Mouse (Mus musculus) kidney, embryonic 16.5 days (tissue): Measurements from ENCODE around the gene Akirin1. TPM values are rescaled to one million over a fixed set of nuclear protein-coding genes. Genes with fewer than 3 reads are reported as not detected.
A peak's percentile ranks its signal among the peaks of the same experiment; 100 is the strongest.

Experiments
- ATAC-seq: fragments of 200-750 bp; cut with Nextera tagmentation; 2 replicates; pipeline ENCODE4 v1.8.0; 2017; ENCODE audit warnings: moderate TSS enrichment; ENCODE audit not compliant: low FRiP score, low TSS enrichment
- H3K27ac ChIP-seq: fragments of 300-500 bp; sonication (generic); 2 replicates; pipeline ENCODE4 v1.5.1; 2014; ENCODE audit warnings: low read length
- H3K27me3 ChIP-seq: fragments of 300-500 bp; sonication (generic); 2 replicates; pipeline ENCODE4 v1.6.1; 2014; ENCODE audit warnings: low read length, control low read depth, mixed read lengths; ENCODE audit not compliant: insufficient read depth
- H3K36me3 ChIP-seq: fragments of 300-500 bp; sonication (generic); 2 replicates; pipeline ENCODE4 v1.6.1; 2014; ENCODE audit warnings: low read length, control low read depth, mixed read lengths; ENCODE audit not compliant: insufficient read depth
- H3K4me1 ChIP-seq: fragments of 300-500 bp; sonication (generic); 2 replicates; pipeline ENCODE4 v1.6.1; 2014; ENCODE audit warnings: low read length, control low read depth, mixed read lengths; ENCODE audit not compliant: insufficient read depth
- H3K4me2 ChIP-seq: fragments of 300-500 bp; sonication (generic); replicated peaks from 2 replicates; pipeline ENCODE4 v1.6.1; 2014; ENCODE audit warnings: low read depth, low read length
- H3K4me3 ChIP-seq: fragments of 300-500 bp; sonication (generic); 2 replicates; pipeline ENCODE4 v1.5.1; 2014; ENCODE audit warnings: mild to moderate bottlenecking, low read length
- H3K9ac ChIP-seq: fragments of 300-500 bp; sonication (generic); replicated peaks from 2 replicates; pipeline ENCODE4 v1.6.1; 2014; ENCODE audit warnings: low read length
- H3K9me3 ChIP-seq: fragments of 300-500 bp; sonication (generic); 2 replicates; pipeline ENCODE4 v1.6.1; 2016; ENCODE audit warnings: low read length, control low read depth
- WGBS: fragments of 180-500 bp; shearing (Covaris S2); extraction: QIAGEN DNeasy Blood & Tissue Kit; methylation state at CpG from one replicate; pipeline ENCODE4 v1.1.7; 2014; 5-methylcytosine and 5-hydroxymethylcytosine counted together
- polyA plus RNA-seq: library from polyadenylated mRNA; unstranded; fragments of >200 nt; fragmentation: Nextera tagmentation; extraction: Ambion mirVana; gene quantifications from 2 replicates; pipeline ENCODE4 v1.2.1, GENCODE M21; 2015

Akirin1 gene
- polyA plus RNA-seq, 1 experiment from 2014 or later, result 42.3 TPM

DNA sequence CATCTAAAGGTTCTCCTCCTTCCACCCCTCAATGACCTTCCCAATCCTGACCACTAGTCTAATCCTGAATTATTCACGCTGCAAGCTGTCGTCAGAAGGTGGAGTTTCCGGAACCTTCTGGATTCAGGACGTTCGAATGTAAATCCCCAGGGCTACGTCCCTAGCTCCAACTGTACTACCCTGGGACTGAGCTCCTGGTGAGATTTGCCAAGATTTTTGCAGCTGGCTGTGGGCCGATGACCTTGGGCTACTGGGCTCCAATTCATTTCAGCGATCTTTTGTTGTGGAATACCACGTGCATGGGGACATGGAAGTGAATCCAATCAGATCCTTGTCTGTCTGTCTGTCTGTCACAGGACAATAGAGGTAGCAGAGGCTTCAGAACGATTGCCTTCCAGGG, 59.8 kb downstream of the Akirin1 start:
- no peaks in the 10 kb centered on the region for H3K36me3 ChIP-seq
- no peak overlapping the region for H3K27ac ChIP-seq
- no peak overlapping the region for H3K4me2 ChIP-seq
- no peak for ATAC-seq
- H3K9ac ChIP-seq, result no peak overlapping the region
- peaks cover 11% of the 10 kb centered on the region for H3K4me1 ChIP-seq
- no peaks in the 10 kb centered on the region for H3K27me3 ChIP-seq
- WGBS, result 88% methylated on average over 10 of the region's 10 CpGs
- H3K9me3 ChIP-seq, result no peaks in the 10 kb centered on the region
- H3K4me3 ChIP-seq, result no peak overlapping the region

- H3K27me3 ChIP-seq, result no peaks in the 10 kb centered on the region
- peaks cover 11% of the 10 kb centered on the region for H3K4me1 ChIP-seq
- no peaks in the 10 kb centered on the region for H3K36me3 ChIP-seq
- no peaks in the 10 kb centered on the region for H3K9me3 ChIP-seq
- H3K4me3 ChIP-seq, result peak overlapping the region; percentile 81
- H3K27ac ChIP-seq, result no peak overlapping the region
- peak overlapping the region; percentile 100 for H3K4me2 ChIP-seq
- ATAC-seq, result peak; percentile 74
- under 1% methylated on average over 61 of the region's 89 CpGs for WGBS
- H3K9ac ChIP-seq, result peak overlapping the region; percentile 80
These were observed 62.9 kb downstream of the Akirin1 start for GRCm38 (mm10) chr4:123687025-123687781.

DNA sequence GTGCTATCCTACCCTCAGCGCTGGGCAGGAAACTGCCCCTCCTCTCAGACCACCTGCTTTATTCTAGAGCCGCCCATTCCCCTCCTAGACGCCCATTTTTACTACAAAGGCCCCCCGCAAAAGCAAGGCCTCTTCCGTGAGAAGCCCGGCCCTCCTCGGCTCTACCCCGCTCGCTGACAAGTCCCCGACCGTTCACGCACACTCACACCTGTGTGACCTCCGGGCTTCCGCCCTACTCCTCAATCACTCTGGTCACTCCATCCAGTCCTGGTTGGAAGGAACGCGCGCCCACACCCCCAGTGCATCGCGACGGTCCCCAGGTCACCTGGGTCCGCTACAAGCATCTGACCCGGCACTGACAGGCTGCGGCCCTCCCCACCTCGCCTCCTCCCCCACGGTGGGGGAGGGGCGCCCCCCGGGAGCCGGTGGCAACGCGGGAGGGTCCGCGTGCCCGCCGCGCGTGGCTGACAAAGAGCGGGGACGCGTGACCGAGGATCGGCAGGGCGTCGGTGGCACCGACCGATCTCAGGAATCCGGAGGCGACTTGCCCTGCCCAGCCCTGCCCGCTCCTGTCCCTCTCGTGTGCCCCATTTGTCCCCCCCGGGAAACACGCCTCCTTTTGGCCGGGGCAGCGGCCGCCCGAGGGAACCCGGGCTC, 63.6 kb downstream of the Akirin1 start:
- Histone ChIP-seq H3K27ac (no peak overlapping the region), H3K9me3 (no peaks in the 10 kb centered on the region), H3K4me3 (peak overlapping the region; percentile 81), H3K36me3 (no peaks in the 10 kb centered on the region), H3K9ac (peak overlapping the region; percentile 80), H3K27me3 (no peaks in the 10 kb centered on the region), H3K4me2 (peak overlapping the region; percentile 100), H3K4me1 (peaks cover 14% of the 10 kb centered on the region)
- WGBS, result 1% methylated on average over 55 of the region's 56 CpGs
- peak; percentile 69; the same call in 1 of the 2 replicates for ATAC-seq

- Histone ChIP-seq H3K9ac (no peak overlapping the region), H3K27me3 (no peaks in the 10 kb centered on the region), H3K4me1 (peaks cover 21% of the 10 kb centered on the region), H3K36me3 (no peaks in the 10 kb centered on the region), H3K4me3 (peak overlapping the region; percentile 81), H3K4me2 (peak overlapping the region; percentile 100), H3K27ac (no peak overlapping the region), H3K9me3 (no peaks in the 10 kb centered on the region)
- WGBS, result 59% methylated on average over 8 of the region's 8 CpGs
- ATAC-seq, result no peak
These were observed 64.5 kb downstream of the Akirin1 start for GRCm38 (mm10) chr4:123685506-123686242.

DNA sequence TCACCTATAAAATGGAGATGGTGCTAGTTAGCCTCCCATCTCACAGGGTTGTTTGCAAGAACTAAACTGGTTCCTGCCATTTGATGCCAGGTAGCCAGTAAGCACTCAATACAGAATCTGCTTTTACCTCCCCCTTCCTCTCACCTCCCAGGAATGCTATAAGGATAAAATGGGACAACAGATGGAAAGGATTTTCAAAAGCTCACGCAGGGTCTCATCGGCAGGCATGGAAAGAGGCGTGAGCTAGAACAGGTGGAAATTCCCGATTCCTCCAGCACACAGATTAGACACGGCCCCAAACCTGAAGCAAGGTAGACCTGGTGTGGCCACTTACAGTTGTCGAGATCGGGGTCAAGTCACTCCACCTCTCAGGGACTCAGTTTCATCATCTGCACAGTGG, 65.1 kb downstream of the Akirin1 start:
- H3K4me2 ChIP-seq, result no peak overlapping the region
- no peak for ATAC-seq
- no peaks in the 10 kb centered on the region for H3K27me3 ChIP-seq
- H3K4me1 ChIP-seq, result peaks cover 24% of the 10 kb centered on the region
- H3K27ac ChIP-seq, result no peak overlapping the region
- H3K9ac ChIP-seq, result no peak overlapping the region
- no peaks in the 10 kb centered on the region for H3K36me3 ChIP-seq
- 76% methylated on average over 7 of the region's 7 CpGs for WGBS
- no peaks in the 10 kb centered on the region for H3K9me3 ChIP-seq
- H3K4me3 ChIP-seq, result no peak overlapping the region

Other genes starting within 250 kb of the Akirin1 start
- gene Macf1, start 66.0 kb downstream of the Akirin1 start, polyA plus RNA-seq, result 37.1 and 38.1 TPM in 2 replicates
- 290 and 298 TPM in 2 replicates for gene Ndufs5, start 32.1 kb downstream of the Akirin1 start, polyA plus RNA-seq
- 6.8 and 7.2 TPM in 2 replicates for gene Rhbdl2, start 37.5 kb upstream of the Akirin1 start, polyA plus RNA-seq
- gene 4933427I04Rik, start 109.3 kb upstream of the Akirin1 start, polyA plus RNA-seq, result 0.09 TPM in 1 of 2 replicates, not detected in the other
- gene Mycbp, start 154.5 kb upstream of the Akirin1 start, polyA plus RNA-seq, result 61.2 and 68.6 TPM in 2 replicates
- gene Rragc, start 167.1 kb upstream of the Akirin1 start, polyA plus RNA-seq, result 46.2 and 47.9 TPM in 2 replicates
- gene 4930535I16Rik, start 167.7 kb upstream of the Akirin1 start, polyA plus RNA-seq, result not detected in 2 replicates